Mouse (Mus musculus): ENCODE data around the gene Msi2. TPM values are rescaled to one million over a fixed set of nuclear protein-coding genes. Genes with fewer than 3 reads are reported as not detected.

The Msi2 gene
- polyA plus RNA-seq, 1 experiment = 18.3 TPM

GRCm38 (mm10) chr11:88369898-88370297 lies 348.4 kb downstream of the Msi2 start:
- TF ChIP-seq GATA1 (IDR thresholded peaks at IDR 0.05; ENCODE audit: low read length) = no peak

- peak; percentile 58 for TF ChIP-seq GATA1 (IDR thresholded peaks at IDR 0.05; ENCODE audit: low read length)
Observed at GRCm38 (mm10) chr11:88367501-88367900, 350.8 kb downstream of the Msi2 start.

GRCm38 (mm10) chr11:88365914-88366540 lies 352.3 kb downstream of the Msi2 start:
- TF ChIP-seq GATA1 (IDR thresholded peaks at IDR 0.05; ENCODE audit: low read length) = no peak

GRCm38 (mm10) chr11:88364231-88364630 lies 354.1 kb downstream of the Msi2 start:
- TF ChIP-seq GATA1 (IDR thresholded peaks at IDR 0.05; ENCODE audit: low read length) = no peak

DNA sequence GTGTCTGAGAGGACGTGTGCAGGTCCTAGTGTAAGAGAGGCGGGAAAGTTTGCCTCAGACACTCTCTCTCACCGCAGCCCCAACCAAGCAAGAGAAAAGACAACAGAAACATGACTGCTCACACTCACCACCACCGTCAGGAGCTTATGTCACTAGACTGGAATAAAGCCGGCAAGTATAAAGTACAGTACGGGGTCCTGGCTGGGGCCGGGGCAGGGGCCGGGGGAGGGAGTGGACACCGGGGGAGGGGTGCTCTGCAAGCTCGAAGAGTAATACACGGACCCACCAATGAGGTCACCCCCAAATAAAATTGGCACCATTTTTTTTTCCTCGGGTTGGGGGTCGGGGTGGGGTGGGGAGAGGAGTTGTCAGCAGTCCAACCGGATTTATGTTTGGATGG lies 354.8 kb downstream of the Msi2 start:
- no peak for TF ChIP-seq GATA1 (IDR thresholded peaks at IDR 0.05; ENCODE audit: low read length)

DNA sequence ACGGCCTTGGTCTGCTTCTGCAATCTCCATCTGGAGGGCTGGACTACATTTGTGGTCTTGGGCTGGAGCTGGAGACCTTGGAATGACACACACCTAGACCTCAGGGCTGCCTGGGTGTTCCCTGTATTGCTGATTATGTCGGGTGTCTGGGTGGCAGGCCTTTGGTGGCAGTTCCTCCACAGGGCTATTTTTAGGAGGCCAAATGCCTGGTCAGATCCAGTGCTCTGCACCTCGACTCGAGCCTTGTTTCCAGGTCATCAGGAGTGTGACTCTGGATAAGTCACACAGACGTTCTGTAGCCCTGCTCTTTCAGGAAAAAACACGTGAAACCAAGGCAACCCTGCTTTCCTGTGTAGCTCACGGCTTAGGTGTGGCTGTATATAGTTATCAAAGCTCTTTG lies 358.6 kb downstream of the Msi2 start:
- no peak for TF ChIP-seq GATA1 (IDR thresholded peaks at IDR 0.05; ENCODE audit: low read length)

- TF ChIP-seq GATA1 (IDR thresholded peaks at IDR 0.05; ENCODE audit: low read length) = no peak
Observed at GRCm38 (mm10) chr11:88357325-88357724, 361.0 kb downstream of the Msi2 start.

DNA sequence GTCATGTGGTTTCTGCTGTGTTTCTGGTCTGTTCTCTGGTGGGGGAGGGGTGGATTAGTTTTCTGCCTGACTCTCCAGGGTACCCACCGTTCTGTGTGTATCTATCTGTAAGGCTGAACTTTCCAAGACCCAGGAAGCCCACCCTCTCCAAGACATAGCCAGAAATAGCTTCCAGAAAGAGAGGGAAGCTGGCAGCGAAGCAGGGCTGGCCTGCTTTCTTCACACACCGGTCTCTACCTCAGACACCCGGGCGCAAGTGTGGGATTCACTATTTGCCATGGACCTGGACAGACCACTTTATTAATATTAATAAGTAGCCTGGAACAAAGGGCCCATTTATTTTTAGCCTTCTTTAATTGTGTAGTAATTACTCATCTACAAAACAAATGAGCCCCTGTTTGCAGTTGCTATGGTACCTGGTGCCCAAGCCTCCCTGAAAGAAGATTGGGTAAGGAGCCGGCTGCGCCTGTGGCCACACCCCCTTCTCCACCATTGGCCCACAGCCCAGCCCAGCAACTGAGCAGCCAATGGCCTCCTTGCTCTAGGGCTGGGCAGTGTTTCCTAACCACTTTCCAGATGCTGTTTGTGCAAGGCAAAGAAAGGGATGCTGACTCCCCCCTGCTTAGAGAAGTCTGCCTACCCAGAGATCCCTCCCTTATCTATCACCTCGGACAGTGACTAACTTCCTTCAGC lies 361.6 kb downstream of the Msi2 start:
- TF ChIP-seq GATA1 (IDR thresholded peaks at IDR 0.05; ENCODE audit: low read length) = no peak

DNA sequence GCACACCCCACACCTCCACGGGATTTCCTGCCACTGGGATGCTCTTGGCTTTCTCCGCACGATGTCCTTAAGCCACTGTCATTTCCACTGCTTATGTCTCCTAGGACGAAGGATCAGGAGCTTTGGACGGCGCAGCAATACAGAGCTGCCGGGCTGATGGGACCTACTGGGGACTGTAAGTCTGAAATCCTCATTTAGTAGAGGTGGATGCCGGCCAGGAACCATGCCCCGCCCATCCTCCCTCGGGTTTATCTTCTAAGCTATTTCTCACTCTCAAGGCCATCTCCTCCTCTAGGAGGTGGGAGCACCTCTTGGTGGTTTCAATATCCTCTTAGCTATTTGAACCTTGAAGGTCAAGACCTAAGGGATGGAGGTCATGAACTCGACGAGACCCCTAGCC lies 362.3 kb downstream of the Msi2 start:
- TF ChIP-seq GATA1 (IDR thresholded peaks at IDR 0.05; ENCODE audit: low read length) = no peak

GRCm38 (mm10) chr11:88354771-88355170 lies 363.5 kb downstream of the Msi2 start:
- TF ChIP-seq GATA1 (IDR thresholded peaks at IDR 0.05; ENCODE audit: low read length) = no peak

DNA sequence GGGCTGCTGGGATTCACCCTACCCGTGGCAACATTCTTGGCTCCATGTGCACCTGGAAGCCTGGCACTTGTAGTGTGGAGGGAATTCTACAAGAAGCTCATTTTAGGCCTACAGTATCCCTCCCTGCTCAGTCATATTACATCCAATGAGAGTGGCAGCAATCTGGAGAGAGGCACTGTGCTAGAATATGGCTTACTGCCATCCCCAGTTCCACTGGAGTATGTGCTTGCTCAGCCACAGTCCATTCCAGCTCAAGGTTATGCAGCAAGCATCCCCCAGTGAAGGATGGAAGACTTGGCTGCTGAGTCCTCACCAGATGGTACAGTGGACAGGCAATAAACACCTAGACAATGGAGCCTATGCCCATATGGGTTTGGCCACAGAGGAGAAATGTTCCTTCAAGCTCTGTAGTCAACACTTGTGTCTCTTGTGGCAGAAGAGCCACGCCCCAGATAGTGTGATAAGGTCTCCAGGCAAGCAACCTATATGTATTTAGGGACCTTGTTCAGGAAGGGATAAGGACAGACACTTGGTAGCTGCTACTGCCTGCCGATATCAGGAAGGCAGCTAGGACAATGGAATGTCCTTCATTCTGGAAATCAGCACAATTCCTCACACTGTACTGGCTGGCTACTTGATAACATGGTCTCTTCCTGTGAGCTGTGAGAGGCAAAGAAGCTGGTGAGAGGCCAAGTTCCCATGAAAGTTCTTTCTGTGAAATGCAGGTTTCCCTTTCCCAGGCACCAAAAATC lies 366.4 kb downstream of the Msi2 start:
- no peak for TF ChIP-seq GATA1 (IDR thresholded peaks at IDR 0.05; ENCODE audit: low read length)

DNA sequence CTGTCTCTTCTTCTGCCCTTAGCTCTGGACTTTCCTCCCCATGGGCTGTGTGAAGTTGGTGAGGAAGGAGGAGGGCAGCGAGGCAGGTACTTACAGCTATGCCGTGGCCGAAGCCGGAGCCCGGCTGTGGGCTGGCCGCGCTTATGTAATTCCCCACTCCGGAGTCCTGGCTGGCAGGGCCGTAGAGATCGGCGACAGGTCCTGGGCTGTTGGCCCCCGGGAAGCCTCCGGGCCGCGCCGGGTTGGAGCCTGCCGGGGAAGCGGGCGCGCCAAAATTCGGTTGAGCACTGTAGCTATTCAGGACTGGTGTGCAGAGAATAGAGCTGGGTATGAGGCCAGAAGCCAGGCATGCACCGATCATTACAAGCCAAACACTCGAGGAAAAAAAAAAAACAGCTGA lies 369.6 kb downstream of the Msi2 start:
- no peak for TF ChIP-seq GATA1 (IDR thresholded peaks at IDR 0.05; ENCODE audit: low read length)

GRCm38 (mm10) chr11:88348056-88348455 lies 370.3 kb downstream of the Msi2 start:
- no peak for TF ChIP-seq GATA1 (IDR thresholded peaks at IDR 0.05; ENCODE audit: low read length)

DNA sequence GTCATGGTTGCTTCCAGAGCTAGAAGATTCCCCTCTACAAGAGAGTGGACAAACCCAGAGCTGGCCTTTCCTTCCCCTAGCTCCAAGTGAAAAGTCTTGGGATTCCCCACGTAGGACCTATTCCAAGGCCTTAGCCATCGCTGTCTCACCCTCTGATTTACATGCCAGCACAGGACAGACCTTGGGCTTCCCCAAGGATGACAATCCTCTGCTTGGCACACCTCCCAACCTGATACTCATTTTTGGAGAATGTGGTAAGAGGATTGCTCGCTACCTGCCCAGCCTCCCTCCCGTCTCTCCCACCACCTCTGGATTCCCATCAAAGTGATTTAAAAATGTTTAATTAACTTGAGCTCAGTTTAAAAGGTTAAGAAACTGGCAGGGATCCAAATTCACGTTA lies 372.2 kb downstream of the Msi2 start:
- TF ChIP-seq GATA1 (IDR thresholded peaks at IDR 0.05; ENCODE audit: low read length) = no peak

- TF ChIP-seq GATA1 (IDR thresholded peaks at IDR 0.05; ENCODE audit: low read length) = no peak
Observed at GRCm38 (mm10) chr11:88337926-88338325, 380.4 kb downstream of the Msi2 start.

- no peak for TF ChIP-seq GATA1 (IDR thresholded peaks at IDR 0.05; ENCODE audit: low read length)
Observed at GRCm38 (mm10) chr11:88334893-88335292, 383.4 kb downstream of the Msi2 start.

Data from G1E-ER4 (cell line).